Mouse (Mus musculus) hindlimb bud, embryonic 11.5 days (tissue): Measurements from ENCODE around the gene Man2b1.
"Not testable (repeated sequence)": the region's sequence is repeated elsewhere in the genome, so short reads cannot be mapped to it uniquely, and the experiment has no call there.

Experiments
- DNase-seq: peaks from one replicate; pipeline ENCODE4 v3.0.0-alpha.2; 2012; ENCODE audit warnings: low read depth, low spot score; ENCODE audit errors: extremely low spot score

The Man2b1 gene

DNA sequence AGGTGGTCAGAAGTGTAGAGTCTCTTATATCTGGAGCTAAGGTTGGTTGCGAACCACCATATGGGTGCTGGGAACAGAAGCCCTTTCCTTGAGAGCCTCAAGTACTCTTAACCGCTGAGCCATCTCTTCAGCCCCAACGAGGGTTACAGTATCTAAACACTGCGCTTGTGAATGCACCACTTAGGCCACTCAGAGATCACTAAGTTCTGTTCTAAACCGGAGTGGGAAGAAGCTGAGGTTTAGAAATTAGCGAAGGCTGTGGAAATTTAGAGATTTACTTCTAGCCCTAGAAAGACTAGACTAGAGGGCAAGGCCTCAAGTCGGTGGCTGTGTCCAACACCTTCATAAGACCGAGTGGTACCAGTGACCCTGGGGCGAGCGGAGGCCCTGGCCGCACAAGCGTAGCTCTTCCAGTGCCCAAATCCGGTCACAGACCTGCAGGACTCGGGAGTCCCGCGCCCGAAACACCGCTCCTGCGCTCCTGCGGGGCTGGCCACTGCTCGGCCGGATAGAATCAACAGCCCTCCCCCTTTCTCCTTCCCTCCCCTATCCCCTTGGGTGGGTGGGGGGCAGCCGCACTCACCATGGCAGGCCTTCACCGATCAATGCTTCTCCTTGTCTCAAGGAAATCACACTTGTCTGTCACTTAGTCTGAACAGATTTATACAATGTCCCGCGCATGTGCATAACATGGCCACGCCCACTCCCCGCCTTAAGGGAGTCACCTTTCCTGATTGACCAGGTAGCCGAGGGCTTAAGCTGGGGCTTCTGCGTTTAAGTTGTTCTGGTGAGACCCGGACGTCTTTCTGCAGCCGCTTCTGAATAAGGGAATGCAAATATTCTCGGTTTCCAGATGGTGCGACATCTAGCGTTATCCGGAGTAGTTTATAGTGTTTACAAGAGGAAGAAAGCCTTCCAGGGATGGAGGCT, 36.2 kb downstream of the Man2b1 start:
- DNase-seq = peak; percentile 58

DNA sequence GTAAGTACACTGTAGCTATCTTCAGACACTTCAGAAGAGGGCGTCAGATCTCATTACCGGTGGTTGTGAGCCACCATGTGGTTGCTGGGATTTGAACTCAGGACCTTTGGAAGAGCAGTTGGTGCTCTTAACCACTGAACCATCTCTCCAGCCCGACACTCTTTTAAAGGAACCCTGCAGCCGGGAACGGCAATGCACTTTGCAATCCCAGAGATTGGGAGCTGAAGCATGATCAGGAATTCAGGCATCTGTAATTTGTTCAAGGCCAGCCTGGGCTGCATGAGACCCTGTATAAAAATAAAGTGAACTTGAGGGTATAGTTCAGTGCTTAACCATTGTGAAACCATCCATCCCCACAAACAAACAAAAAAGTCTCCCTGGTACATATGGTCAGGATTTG, 37.2 kb downstream of the Man2b1 start:
- not testable (repeated sequence) for DNase-seq

DNA sequence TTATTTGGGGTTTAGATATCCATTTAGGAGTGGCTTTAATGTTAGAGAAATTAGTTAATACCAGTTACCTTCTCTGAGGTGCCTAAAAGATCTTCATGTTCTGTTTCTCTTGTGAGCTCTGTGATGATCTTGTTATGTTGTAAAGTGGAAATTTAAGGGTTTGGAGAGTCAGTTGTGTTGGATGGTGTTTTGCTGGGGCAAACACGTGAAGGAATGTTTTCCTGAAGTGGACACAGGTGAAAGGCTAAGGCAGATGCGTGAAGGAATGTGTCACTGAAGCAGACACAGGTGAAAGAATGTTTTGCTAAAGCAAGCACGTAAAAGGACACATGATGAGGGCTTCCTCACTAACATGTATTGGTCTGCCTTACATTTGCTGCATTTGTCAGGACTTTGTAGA, 39.9 kb downstream of the Man2b1 start, which contains the start of gene Zfp791:
Gene Zfp791 (minus strand): TSS at position 101 of the 400 bp plus-strand sequence.
- DNase-seq = no peak

DNA sequence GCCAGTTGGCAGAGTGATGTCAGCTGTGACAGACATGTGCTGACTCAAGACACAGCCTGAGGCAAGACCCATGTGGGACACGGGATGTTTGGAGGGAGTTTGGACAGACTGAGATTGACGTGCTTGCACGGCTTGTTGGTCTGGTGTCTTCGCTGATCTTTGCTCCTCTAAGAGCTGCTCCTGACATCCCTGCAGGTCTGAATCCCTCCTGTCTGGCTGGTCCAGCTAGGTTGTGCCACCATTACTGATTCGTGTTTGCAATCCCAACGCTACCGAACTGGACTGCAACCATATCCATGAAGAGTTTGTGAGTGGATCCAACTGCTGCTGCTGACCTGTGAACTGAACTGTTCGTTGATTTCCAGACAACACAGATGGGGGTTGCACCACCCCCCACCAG, 40.6 kb downstream of the Man2b1 start:
- DNase-seq = no peak

DNA sequence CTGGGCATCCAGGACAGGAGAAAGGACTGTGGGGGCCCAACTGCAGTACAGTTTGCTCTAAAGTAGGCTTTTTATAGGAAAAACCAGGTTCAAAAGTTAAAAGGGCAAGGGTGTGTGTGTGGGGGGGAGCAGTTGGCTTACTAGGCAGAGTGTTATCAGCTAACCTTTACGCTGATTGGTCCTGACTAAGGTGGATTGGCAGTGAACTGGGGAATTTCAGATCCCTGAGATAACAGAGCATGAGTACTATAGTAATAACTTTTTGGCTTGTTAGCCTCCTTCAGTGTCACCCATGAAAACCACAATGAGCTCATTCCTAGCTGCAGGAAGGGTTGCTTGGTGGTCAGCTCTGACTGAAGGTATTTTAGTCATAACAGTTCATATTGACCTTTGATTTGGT, 49.3 kb downstream of the Man2b1 start:
- no peak for DNase-seq

DNA sequence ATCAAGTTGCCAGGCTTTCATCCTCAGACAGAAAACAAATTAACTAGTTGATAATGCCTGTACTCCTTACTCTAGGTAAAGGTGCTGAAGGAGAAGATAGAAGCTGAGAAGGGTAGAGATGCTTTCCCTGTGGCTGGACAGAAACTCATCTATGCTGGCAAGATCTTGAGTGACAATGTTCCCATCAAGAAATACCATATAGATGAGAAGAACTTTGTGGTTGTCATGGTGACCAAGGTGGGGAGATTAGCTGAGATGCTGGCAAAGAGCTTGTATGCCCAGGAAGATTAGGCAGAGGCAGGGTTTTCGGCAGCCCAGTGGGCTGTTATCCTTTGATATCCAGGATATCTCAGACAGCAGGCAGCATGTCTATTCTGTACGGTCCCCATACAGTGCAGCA, 52.6 kb downstream of the Man2b1 start:
- DNase-seq = not testable (repeated sequence)

DNA sequence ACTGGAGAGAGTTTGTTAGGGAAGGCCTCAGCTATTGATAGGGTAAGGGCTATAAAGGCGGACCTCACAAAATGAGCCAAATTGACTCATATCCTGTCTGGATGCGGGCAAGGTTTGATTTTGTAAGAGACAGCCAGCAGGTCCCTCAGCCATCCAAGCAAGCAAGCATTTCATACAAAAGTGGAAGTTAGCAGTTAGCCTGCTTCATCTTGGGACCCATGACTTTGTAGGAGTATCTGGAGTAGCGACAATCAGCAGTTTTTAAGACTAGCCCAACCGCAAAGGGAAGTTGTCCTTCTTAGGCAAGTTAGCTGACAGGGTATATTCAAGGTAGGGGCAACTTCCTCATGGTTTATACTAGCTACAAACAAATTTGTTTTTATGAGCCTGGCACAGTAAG, 59.4 kb downstream of the Man2b1 start:
- DNase-seq = no peak
